Mouse (Mus musculus): ENCODE measurements at regions not wholly inside any gene's neighbourhood (a gene's known extent, or its start where the extent isn't known, plus 50 kb on each side); places are given as distances from the start of the nearest gene placed in this dataset.

DNA sequence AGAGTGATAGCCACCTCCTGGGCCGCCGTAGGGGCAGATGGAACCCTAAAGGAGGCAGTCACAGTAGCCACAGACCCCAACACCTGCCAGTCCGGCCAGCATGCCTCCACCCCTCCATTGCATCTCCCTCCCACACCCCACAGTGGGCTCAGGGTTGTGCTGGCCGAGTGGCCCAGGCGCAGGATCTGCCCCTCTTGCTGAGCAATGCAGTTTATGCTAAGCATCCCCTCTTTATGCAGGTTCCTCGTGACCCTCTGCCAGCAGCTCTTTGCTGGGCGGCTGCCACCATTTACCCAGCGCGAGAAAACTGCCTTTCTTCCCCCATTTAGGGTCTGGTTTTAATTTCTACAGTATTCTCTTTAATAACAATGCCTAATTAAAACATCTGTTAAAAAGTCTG is 73.4 kb upstream of the Mafb start:
- TF ChIP-seq POLR2A (IDR thresholded peaks at IDR 0.05; ENCODE audit: low read depth, low read length): no peak
- no peak for TF ChIP-seq CTCF (IDR thresholded peaks at IDR 0.05; ENCODE audit: extremely low read depth, insufficient read depth, insufficient read length, insufficient replicate concordance)
